Mouse (Mus musculus): Measurements from ENCODE around the gene Tbc1d20. TPM values are rescaled to one million over a fixed set of nuclear protein-coding genes. Genes with fewer than 3 reads are reported as not detected.

Tbc1d20 gene
- total RNA-seq, 1 experiment from 2014 or later = 47.4 TPM

DNA sequence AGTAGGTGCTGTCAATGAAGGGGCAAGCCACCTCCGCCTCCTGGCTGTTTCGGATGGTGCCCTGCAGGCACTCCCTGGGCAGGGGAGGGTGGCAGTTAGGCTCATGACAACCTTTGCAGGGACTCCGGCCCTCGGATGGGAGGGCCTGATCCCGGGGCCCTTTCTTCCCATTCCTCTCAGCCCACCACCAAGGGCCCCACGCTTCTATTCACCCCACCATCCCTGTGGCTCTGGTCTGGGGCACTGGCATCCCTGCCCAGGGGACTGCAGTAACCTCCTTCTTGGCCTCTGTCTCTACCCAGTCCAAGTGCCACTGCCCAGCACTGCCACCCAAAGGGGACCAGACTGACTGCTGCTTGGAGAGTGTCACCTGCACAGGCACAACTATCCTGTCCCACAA is 28.6 kb downstream of the Tbc1d20 start:
- ATAC-seq (replicated peaks; ENCODE audit: insufficient number of reproducible peaks, low FRiP score, low TSS enrichment, poor library complexity, severe bottlenecking) = no peak

- ATAC-seq (replicated peaks; ENCODE audit: insufficient number of reproducible peaks, low FRiP score, low TSS enrichment, poor library complexity, severe bottlenecking) = no peak
These were observed 30.3 kb downstream of the Tbc1d20 start for GRCm38 (mm10) chr2:152323971-152324370.

- ATAC-seq (replicated peaks; ENCODE audit: insufficient number of reproducible peaks, low FRiP score, low TSS enrichment, poor library complexity, severe bottlenecking) = no peak
These were observed 31.2 kb downstream of the Tbc1d20 start for GRCm38 (mm10) chr2:152324842-152325241.

DNA sequence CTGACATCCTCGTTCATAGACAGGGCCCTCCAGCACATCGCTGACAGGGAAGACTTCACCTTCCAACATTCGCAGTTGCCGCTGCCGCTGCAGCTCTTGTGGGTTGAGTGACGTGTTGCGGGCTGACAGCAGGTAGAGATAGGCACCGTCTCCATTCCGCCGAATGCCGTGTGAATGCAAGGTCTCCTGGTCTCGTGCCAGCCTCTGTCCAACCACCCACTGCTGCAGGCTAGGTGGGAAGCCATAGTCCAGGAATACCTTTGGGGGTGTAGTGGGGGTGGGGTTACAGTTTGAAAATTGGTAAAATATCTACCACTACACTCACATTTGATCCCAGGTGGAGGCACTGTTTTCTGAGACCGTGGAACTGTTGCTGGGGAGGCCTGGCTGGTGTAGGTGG is 32.5 kb downstream of the Tbc1d20 start:
- ATAC-seq (replicated peaks; ENCODE audit: insufficient number of reproducible peaks, low FRiP score, low TSS enrichment, poor library complexity, severe bottlenecking) = no peak

- no peak for ATAC-seq (replicated peaks; ENCODE audit: insufficient number of reproducible peaks, low FRiP score, low TSS enrichment, poor library complexity, severe bottlenecking)
These were observed 33.0 kb downstream of the Tbc1d20 start for GRCm38 (mm10) chr2:152326654-152327053.

DNA sequence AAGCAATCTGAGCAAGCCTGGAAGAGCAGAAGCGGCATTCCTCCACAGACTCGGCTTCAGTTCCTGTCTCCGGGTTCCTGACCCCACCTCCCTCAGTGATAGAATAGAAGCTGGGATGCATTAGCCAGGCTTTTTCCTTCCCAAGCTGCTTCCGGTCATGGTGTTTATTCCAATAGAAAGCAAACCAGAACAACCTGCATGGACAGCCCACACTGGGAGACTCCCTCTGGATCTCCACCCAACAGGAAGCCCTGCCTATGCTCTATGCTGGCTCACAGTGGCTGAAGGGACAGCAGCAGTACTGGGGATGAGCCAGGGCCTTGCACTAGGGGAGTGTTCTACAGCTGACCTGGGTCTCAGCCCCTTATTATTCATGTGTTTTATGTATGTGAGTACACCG is 34.4 kb downstream of the Tbc1d20 start:
- no peak for ATAC-seq (replicated peaks; ENCODE audit: insufficient number of reproducible peaks, low FRiP score, low TSS enrichment, poor library complexity, severe bottlenecking)

GRCm38 (mm10) chr2:152330858-152331423 is 37.3 kb downstream of the Tbc1d20 start:
- no peak for ATAC-seq (replicated peaks; ENCODE audit: insufficient number of reproducible peaks, low FRiP score, low TSS enrichment, poor library complexity, severe bottlenecking)

GRCm38 (mm10) chr2:152332101-152332825 is 38.6 kb downstream of the Tbc1d20 start, which contains the start of gene Rbck1:
Rbck1 (minus strand) TSS chr2:152332653.
- ATAC-seq (replicated peaks; ENCODE audit: insufficient number of reproducible peaks, low FRiP score, low TSS enrichment, poor library complexity, severe bottlenecking) = peak; percentile 86

GRCm38 (mm10) chr2:152333345-152334006 is 39.8 kb downstream of the Tbc1d20 start:
- ATAC-seq (replicated peaks; ENCODE audit: insufficient number of reproducible peaks, low FRiP score, low TSS enrichment, poor library complexity, severe bottlenecking) = no peak

- no peak for ATAC-seq (replicated peaks; ENCODE audit: insufficient number of reproducible peaks, low FRiP score, low TSS enrichment, poor library complexity, severe bottlenecking)
These were observed 41.7 kb downstream of the Tbc1d20 start for GRCm38 (mm10) chr2:152335289-152335820.

- no peak for ATAC-seq (replicated peaks; ENCODE audit: insufficient number of reproducible peaks, low FRiP score, low TSS enrichment, poor library complexity, severe bottlenecking)
These were observed 43.2 kb downstream of the Tbc1d20 start for GRCm38 (mm10) chr2:152336856-152337255.

DNA sequence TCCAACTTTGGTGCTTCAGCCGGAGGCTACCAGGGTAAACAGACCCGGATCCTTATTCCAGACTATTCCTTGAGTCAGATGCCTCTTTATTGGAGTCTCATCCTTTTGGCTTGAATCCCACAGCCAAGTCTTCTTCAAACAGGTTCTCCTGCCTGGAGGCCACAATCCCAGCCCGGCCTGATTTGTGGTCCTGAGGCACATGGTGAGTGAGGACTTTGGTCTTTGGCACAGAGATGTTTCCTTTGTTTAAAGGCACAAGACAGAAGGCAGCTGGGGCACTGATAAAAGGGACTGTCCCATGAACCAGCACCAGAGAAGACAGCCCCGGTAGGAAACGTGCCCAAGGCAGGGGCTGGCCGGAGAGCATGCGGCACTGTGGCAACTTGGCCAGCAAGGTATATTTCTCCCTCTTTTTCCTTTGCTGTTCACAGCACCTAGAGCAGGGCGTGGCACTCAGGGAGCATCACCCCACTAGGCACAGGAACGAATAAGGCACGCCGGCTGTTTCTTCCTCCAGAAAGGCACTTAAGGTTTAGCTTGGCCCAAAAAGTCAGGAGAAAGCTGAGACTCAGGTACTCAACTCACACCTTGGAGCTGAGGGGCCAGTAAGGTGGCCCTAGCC is 44.1 kb downstream of the Tbc1d20 start:
- no peak for ATAC-seq (replicated peaks; ENCODE audit: insufficient number of reproducible peaks, low FRiP score, low TSS enrichment, poor library complexity, severe bottlenecking)

DNA sequence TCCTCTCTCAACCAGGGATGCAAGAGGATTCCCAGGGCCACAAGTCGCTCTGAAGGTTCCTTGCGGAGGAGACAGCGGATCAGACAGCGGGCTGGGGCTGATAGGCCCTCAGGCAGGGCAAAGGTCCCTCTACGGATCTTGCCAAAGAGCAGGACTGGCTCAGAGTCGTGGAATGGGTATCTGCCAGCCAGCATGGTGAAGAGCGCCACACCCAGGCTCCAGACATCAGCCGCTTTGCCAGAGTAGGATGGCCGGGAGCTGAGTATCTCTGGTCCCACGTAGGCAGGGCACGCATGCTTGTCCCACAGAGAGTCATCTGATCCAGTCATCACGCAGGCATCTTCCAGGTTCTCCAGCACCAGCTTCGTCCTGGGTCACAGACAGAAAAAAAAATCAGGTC is 44.7 kb downstream of the Tbc1d20 start:
- ATAC-seq (replicated peaks; ENCODE audit: insufficient number of reproducible peaks, low FRiP score, low TSS enrichment, poor library complexity, severe bottlenecking) = no peak

DNA sequence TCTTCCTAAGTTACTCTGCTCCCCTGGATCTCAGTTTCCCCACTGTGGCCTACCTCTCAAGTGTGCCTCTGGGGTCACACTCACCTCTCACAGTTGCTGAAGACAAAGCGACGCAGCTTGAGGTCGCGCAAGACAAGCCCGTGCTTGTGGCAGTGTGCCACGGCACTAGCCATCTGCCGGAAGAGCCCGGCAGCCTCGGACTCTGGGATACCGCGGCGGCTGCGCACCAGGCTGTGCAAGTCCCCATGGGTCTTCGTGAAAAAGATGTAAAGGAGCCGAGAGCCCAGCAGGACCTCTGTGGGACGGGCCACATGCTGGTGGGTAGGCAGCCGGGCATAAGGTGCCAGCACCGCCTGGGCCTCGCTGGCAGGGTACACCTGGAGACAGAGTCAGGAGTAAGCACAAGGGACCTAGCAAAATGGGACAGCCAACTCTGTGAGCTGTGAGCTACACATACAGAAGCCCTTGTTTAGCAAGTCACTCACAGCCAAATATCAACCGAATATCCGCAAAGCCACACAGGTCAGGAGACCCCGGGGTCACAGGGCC is 46.1 kb downstream of the Tbc1d20 start:
- ATAC-seq (replicated peaks; ENCODE audit: insufficient number of reproducible peaks, low FRiP score, low TSS enrichment, poor library complexity, severe bottlenecking) = no peak

DNA sequence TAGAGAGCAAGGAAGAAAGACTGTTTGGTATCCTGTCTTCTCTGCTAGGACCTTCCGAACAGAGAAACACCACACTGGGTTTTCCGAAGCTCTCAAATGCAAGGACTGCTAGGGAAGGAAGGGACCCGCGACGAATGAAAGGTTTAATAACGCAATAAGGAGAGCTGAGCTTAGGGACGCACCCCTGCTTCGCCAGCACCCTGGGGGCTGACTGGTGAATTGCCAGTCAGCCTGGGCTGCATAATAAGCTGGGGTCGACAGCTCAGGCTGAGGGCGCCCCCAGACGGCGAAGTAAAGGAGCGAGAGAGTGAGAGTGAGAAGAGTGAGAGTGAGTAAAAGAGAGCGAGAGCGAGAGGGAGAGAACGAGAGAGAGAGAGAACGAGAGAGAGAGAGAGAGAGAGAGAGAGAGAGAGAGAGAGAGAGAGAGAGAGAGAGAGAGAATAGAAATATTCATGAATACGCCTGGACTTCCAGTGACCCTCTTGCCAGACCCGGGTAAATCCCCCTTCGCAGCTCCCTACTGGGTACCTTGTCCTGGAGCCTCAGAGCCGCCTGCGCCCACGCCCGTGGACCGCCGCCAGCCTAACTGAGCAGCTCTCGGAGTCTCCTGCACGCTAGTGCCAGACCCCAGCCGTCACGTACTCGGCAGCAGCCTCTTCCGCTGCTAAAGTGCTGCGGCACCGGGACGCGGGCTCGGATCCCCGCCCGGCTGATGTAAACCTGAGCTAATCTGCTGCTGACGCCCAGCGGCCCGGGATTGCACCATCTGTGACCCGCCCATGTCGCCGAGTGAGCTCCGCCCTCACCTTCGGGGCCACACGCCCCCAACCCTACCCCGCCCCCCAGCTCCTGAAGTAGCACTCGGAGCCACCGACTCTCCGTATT is 49.9 kb downstream of the Tbc1d20 start, which contains the start of gene Trib3:
Trib3 (minus strand) TSS at position 704 of the 885 bp plus-strand sequence.
- ATAC-seq (replicated peaks; ENCODE audit: insufficient number of reproducible peaks, low FRiP score, low TSS enrichment, poor library complexity, severe bottlenecking) = peak; percentile 77

- no peak for ATAC-seq (replicated peaks; ENCODE audit: insufficient number of reproducible peaks, low FRiP score, low TSS enrichment, poor library complexity, severe bottlenecking)
These were observed 50.7 kb downstream of the Tbc1d20 start for GRCm38 (mm10) chr2:152344361-152344760.

GRCm38 (mm10) chr2:152344909-152345308 is 51.3 kb downstream of the Tbc1d20 start:
- no peak for ATAC-seq (replicated peaks; ENCODE audit: insufficient number of reproducible peaks, low FRiP score, low TSS enrichment, poor library complexity, severe bottlenecking)

GRCm38 (mm10) chr2:152345393-152345792 is 51.8 kb downstream of the Tbc1d20 start:
- no peak for ATAC-seq (replicated peaks; ENCODE audit: insufficient number of reproducible peaks, low FRiP score, low TSS enrichment, poor library complexity, severe bottlenecking)
